Mouse (Mus musculus) kidney, postnatal 4 days (tissue): ENCODE results near the gene Cacna2d3.

Experiments
- DNase-seq, 2 experiments: peaks; one replicate each; pipeline ENCODE4 v3.0.0; 2021; ENCODE audit warnings: mixed read lengths in 2 of 2

Cacna2d3 gene

DNA sequence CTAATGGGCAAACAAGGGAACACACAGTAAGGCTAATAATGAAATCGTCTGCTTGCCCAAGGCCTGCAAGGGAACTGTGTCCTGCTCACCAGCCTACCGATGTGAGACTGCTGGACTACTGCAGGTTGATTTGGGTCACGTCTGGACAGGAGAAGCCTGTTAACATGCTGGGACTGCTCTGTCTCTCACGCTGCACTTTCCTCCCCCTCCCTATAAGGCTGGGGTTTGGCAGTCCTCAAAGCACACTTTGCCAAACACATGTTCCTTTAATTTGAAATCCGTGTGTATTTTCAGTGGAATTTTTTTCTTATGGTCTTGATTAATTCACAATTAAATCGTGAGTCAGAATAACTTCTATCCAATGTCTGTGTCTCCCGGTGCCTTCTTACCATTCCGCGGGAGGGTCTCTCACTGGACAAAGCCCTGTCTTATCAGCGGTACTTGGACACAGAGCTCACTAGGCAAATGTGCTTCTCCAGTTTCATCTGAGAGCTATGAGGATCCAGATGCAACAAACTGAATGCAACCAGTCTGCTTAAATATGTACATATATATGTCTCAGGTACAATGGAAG is 584.6 kb downstream of the Cacna2d3 start:
- DNase-seq = peak; percentile 8 to 15

DNA sequence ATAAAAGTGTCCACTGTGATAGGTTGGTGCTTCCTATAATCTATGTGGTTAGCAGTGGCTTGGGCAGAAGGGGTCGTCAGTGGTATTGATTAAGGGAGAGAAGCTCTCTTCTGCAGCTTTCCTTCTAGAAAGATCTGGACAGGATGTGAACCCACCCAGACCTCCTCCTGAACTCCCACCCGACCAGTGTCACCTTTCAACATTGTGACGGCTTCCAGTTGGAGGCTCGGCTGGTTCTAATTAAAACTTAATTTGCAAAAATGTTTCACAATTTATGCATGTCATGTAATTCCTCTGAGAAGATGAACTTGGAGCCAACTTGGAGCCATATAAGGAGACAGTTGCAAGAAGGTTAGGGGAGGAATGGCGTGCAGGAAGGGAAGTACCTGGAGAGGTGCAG is 586.8 kb downstream of the Cacna2d3 start:
- peak; percentile 51 to 63 for DNase-seq

GRCm38 (mm10) chr14:29130511-29130910 is 591.2 kb downstream of the Cacna2d3 start:
- DNase-seq = no peak

DNA sequence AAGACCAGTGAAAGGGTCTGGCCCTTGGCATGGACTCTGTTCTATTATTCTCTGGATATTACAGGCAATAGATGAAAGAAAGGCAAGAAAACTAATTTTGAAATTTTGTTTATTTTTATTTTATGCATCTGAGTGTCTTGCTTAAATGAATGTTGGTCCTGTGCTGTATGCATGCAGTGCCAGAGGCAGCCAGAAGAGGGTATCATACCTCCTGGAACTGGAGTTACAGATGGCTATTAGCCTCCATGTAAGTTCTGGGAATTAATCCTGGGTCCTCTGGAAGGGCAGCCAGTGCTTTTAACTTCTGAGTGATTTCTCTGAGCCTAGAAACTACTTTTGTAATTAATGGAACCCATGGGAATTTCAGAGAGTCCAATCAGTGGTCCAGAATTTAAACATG is 597.8 kb downstream of the Cacna2d3 start:
- peak; percentile 25 to 26 for DNase-seq

DNA sequence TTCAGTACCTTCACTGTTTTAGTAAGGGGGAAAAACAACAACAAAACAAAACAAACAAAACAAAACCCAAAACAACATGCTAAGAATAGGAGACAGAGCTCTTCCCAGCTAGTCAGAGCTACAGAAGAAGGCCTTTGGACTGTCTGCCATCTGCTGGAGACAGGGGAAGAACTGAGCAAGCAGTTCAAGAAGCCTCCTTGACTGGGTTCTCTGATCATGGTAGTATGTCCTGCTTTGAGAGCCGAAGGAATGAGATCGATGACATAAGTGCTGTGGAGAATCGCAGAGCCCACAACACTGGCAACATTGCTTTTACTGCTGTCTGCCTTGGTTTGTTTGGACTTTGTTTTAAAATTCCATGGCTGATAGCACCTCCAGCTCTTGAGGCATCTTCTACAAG is 598.9 kb downstream of the Cacna2d3 start:
- DNase-seq = no peak

DNA sequence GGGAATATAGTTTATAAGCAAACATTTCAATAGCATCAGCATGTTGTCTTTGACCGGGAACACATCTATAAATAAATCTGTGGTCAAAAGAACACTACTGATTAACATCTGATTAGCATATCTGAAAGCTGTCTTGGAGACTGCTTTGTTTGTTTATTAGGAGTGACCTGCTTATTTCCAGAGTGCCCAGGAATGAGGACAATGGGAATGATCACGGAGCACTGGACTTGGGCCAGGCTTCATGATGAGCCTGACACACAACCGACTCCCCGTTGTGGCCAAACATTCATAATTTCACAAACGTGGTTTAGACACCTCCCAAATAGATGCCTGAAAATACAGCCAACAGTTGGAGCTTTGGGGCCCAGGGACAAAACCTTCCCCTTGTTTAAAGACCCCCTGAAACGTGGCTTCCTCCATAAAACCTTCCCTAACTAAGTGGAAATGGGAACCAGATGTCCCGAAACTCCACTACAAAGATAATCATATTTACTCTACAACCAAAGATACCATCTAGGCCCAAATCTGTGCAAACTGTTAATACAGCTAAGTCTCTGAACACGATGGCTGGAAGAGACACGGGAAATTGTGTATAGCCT is 607.7 kb downstream of the Cacna2d3 start:
- DNase-seq = peak in 1 of 2 experiments; percentile 14

GRCm38 (mm10) chr14:29111666-29112065 is 610.0 kb downstream of the Cacna2d3 start:
- no peak for DNase-seq

DNA sequence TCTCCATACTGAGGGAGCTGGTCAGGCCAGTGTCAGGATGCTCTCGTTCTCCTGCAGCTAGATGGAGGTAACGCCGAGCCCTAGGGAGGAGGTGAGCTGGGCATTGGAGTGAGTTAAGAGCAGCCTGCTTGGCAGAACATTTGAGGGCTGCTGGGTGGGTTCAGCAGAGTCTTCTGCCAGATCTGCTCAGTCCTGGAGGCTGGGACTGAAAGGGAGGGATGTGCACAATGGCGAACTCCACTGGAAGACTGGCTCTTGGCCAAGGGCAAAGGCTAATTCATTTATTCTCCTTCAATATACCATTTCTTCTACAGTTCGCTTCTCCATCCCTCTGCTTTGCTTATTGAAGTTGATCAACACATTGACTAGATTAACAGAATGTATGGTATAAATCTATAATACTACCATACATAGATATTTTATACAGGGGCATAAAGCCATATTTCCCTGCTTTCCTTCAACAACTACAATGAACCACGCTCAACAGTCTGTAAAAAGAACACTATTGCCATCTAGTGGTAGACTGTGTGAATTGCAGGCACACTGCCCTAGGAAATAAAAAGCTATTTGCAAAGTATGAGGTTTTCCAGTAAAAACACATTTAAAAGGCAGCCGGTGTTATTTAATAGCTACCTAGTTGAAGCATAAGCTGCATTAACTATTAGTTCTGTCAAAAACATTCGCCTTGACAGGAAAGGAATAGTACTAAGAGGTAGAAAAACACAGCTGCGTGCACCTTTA is 611.1 kb downstream of the Cacna2d3 start:
- no peak for DNase-seq

DNA sequence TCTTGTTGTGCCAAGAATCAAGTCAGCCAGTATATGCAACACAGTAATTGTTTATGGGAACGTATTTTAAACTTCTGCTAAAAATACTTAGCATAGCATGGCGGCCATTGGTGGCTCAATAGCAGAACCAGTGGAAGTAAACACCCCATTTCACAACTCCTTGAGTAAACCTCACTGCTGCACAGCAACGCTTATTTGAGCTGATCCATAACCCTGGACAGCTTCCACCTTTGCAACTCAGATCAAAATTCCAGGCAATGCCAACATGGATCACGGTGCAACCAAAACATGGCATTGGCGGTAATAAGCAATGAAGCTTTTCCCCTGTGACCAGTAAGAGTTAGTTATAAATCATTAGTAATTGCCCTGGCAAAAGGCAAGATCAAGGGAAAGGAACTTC is 614.2 kb downstream of the Cacna2d3 start:
- DNase-seq = no peak

- DNase-seq = no peak
These were observed 623.9 kb downstream of the Cacna2d3 start for GRCm38 (mm10) chr14:29097776-29098175.

- DNase-seq = no peak
These were observed 626.2 kb downstream of the Cacna2d3 start for GRCm38 (mm10) chr14:29095431-29095830.

GRCm38 (mm10) chr14:29090074-29090473 is 631.6 kb downstream of the Cacna2d3 start:
- peak; percentile 91 to 93 for DNase-seq

DNA sequence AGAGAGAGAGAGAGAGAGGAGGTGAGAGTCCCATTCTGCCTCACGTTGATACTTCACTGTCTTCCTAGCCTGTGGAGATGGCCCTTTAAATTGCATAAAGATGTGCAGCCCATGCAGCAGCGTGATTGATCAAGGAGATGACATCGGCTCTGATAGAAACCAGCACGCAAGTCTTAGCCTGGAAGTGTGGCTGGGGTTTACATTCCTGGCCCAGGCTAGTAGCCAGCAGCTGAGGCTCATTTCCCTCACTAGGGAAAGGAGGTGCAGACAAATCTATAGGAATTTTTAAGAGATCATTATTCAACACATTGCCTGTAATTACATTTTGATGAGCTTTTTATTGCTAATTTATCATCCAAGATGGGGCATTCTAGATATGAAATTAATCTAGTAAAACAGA is 635.1 kb downstream of the Cacna2d3 start:
- no peak for DNase-seq

GRCm38 (mm10) chr14:29085493-29086159 is 636.0 kb downstream of the Cacna2d3 start:
- DNase-seq = no peak

- DNase-seq = no peak
These were observed 639.5 kb downstream of the Cacna2d3 start for GRCm38 (mm10) chr14:29082171-29082570.

- peak; percentile 29 to 55 for DNase-seq
These were observed 641.0 kb downstream of the Cacna2d3 start for GRCm38 (mm10) chr14:29080630-29081029.

DNA sequence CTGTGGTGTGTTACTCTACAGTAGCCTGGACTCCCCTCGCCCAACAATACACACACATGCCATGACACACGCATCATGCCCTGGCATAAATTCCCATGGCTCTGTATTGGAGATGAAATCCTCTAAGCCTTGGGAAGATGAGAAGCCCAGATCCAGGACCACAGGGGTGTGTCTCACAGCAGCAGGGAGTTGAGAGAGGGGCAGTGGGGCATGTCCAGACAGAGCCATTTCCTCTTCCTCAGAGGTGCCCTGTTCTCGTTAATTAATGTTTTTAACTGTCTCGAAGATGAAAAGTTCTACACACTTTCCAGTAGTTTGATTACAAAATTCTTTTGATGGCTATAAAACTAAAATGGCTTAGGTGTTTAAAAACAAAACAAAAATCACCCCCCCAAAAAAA is 641.4 kb downstream of the Cacna2d3 start:
- peak in 1 of 2 experiments; percentile 27 for DNase-seq

- peak; percentile 18 to 24 for DNase-seq
These were observed 644.2 kb downstream of the Cacna2d3 start for GRCm38 (mm10) chr14:29077418-29077817.

- no peak for DNase-seq
These were observed 647.9 kb downstream of the Cacna2d3 start for GRCm38 (mm10) chr14:29073747-29074146.

- DNase-seq = no peak
These were observed 659.0 kb downstream of the Cacna2d3 start for GRCm38 (mm10) chr14:29062676-29063075.

- no peak for DNase-seq
These were observed 660.2 kb downstream of the Cacna2d3 start for GRCm38 (mm10) chr14:29061491-29061890.

DNA sequence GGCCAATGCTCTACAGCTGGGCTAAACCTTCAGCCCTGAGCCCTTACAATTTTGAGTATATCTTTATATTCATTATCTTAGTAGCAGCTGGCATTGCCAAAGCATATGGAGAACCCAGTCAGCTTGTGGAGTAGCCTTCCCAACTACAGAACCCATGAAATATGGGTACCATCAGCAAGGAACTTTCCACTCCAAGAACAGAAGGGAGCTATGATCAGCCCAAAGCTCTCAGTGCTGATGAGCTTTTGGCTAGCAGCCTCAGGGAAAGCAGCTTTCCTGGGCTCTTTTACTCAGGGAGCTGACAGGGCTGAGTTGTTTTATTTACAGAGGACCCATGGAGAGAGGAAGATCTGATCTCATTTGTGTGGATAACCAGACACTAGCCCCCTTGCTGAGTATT is 661.0 kb downstream of the Cacna2d3 start:
- DNase-seq = no peak
